Mouse (Mus musculus): ENCODE results near the gene Fbxl17. TPM values are rescaled to one million over a fixed set of nuclear protein-coding genes. Genes with fewer than 3 reads are reported as not detected.

The Fbxl17 gene
- polyA plus RNA-seq, 1 experiment from 2014 or later, result 3.8 TPM

DNA sequence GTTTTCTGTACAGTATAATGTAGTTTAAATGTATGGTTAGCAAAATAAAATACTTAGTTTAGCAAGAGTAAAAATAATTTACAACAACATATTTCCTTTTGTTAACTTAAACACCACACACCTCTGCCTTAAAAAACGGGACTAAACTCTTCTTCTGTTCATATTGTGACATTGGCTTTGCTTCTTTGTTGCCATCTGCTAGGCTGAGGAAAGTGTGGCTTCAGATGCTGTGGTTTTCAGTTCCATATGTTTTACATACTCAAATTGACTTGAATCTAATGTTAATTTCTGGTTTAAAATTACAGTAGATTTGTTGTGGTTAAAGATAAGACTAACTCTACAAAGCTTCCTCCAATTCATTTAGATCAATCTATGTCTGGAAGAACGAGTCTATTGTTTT is 218.8 kb downstream of the Fbxl17 start:
- no peaks in the 10 kb centered on the region for H3K27me3 ChIP-seq (replicated peaks; ENCODE audit: low read depth, poor library complexity, severe bottlenecking)
- peaks cover 3% of the 10 kb centered on the region; the same call in 1 of the 2 replicates for H3K4me1 ChIP-seq
- no peaks in the 10 kb centered on the region for H3K36me3 ChIP-seq (replicated peaks)
- WGBS, result 80% methylated on average over 2 of the region's 2 CpGs
- no peak overlapping the region for H3K4me3 ChIP-seq
- no peak for DNase-seq (ENCODE audit: low spot score)
- no peaks in the 10 kb centered on the region for H3K9me3 ChIP-seq
- no peak overlapping the region for H3K27ac ChIP-seq (replicated peaks)

GRCm38 (mm10) chr17:63279144-63279543 is 220.7 kb downstream of the Fbxl17 start:
- no peak overlapping the region for H3K27ac ChIP-seq (replicated peaks)

DNA sequence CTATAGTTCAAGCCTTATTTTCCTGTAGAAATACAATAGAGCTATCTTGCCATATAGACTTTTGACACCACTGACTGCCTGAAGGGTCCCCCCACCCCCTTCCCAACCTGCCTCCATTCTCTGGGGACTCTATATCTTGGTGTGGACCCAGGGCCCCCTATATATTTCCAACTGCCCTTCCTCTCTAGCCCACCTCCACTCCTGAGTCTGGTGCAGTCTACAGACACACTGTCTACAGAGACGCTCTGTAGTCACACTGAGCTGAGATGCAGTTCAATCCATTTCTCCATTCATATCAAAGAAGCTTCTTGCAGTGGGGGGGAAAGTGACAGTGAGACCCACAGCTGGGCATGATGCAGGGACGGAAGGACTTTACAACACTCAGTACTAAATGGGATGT is 226.5 kb downstream of the Fbxl17 start:
- H3K27ac ChIP-seq (replicated peaks), result no peak overlapping the region
- peaks cover 20% of the 10 kb centered on the region for H3K4me1 ChIP-seq
- no peak for DNase-seq (ENCODE audit: low spot score)
- H3K27me3 ChIP-seq (replicated peaks; ENCODE audit: low read depth, poor library complexity, severe bottlenecking), result no peaks in the 10 kb centered on the region
- H3K4me3 ChIP-seq, result no peak overlapping the region
- no peaks in the 10 kb centered on the region for H3K36me3 ChIP-seq (replicated peaks)
- H3K9me3 ChIP-seq, result no peaks in the 10 kb centered on the region
- WGBS, result 92% methylated on average over 2 of the region's 2 CpGs

More at GRCm38 (mm10) chr17:63279144-63279543, 220.7 kb downstream of the Fbxl17 start:
- no peak for DNase-seq (ENCODE audit: low spot score)
- Histone ChIP-seq H3K4me1 (peaks cover 6% of the 10 kb centered on the region), H3K27me3 (replicated peaks; ENCODE audit: low read depth, poor library complexity, severe bottlenecking) (no peaks in the 10 kb centered on the region), H3K36me3 (replicated peaks) (no peaks in the 10 kb centered on the region), H3K4me3 (no peak overlapping the region), H3K9me3 (no peaks in the 10 kb centered on the region)
- 78% methylated on average over 4 of the region's 4 CpGs for WGBS

DNA sequence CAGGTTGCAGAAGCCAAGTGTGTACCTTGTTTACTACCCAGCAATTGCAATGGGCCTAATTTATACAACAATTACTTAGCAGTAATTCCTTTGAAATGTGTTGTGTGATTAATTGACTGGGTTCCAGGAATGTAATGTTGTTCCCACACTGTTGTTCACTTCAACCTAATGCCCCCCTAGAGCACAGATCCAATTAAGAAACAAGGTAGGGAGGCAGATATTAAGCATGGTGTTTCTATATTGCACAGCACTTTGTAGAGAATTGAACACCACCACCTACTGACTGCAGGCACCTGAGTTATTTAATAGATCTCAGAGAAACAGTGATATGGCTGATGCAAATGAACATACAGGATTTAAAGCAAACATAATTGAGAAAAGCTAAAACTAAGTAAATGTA is 226.9 kb downstream of the Fbxl17 start:
- Histone ChIP-seq H3K27ac (replicated peaks) (no peak overlapping the region), H3K36me3 (replicated peaks) (no peaks in the 10 kb centered on the region), H3K27me3 (replicated peaks; ENCODE audit: low read depth, poor library complexity, severe bottlenecking) (no peaks in the 10 kb centered on the region), H3K9me3 (no peaks in the 10 kb centered on the region), H3K4me3 (no peak overlapping the region), H3K4me1 (peaks cover 22% of the 10 kb centered on the region)
- DNase-seq (ENCODE audit: low spot score), result no peak

DNA sequence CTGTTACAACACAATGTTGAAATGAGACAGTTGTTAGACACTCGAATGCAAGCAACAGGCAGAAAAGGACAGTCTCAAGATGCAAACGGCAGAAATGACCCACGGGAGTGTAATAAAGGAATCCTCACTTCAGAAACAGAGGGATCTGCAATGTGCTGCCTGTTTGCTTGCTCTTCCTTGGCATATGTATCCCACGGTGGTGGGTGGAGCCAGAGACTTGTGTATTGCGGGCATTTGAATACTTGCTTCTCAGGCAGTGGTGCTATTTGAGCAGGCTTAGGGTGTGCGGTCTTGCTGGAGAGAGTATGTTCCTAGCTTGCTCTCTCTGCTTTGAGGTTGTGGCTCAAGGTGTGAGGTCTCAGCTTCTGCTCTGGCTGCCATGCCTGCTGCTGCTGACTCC is 228.8 kb downstream of the Fbxl17 start:
- WGBS, result 79% methylated on average over 6 of the region's 6 CpGs
- no peak for DNase-seq (ENCODE audit: low spot score)
- H3K4me3 ChIP-seq, result no peak overlapping the region
- H3K4me1 ChIP-seq, result peaks cover 25% of the 10 kb centered on the region
- no peaks in the 10 kb centered on the region for H3K9me3 ChIP-seq
- no peaks in the 10 kb centered on the region for H3K27me3 ChIP-seq (replicated peaks; ENCODE audit: low read depth, poor library complexity, severe bottlenecking)
- H3K36me3 ChIP-seq (replicated peaks), result no peaks in the 10 kb centered on the region
- H3K27ac ChIP-seq (replicated peaks), result no peak overlapping the region

DNA sequence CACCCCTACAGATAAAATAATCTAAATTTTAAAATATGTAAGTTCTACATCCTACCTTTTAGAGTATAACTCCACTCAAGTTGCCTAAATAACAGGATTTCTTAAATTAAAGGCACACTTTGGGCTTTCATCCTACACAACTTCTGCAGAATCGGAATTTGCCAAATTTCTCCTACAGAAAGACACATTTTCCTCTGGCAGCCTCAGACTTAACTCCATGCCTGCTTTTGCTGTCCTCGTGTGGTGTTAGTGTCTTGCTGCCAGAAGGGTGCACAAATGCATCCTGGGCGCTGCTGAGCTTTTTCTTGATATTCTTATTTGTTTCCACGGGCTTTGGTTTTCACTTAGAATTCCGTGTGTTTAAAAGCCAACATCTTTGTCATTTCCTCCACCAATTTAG is 229.3 kb downstream of the Fbxl17 start:
- 86% methylated on average over 5 of the region's 5 CpGs for WGBS
- DNase-seq (ENCODE audit: low spot score), result no peak

DNA sequence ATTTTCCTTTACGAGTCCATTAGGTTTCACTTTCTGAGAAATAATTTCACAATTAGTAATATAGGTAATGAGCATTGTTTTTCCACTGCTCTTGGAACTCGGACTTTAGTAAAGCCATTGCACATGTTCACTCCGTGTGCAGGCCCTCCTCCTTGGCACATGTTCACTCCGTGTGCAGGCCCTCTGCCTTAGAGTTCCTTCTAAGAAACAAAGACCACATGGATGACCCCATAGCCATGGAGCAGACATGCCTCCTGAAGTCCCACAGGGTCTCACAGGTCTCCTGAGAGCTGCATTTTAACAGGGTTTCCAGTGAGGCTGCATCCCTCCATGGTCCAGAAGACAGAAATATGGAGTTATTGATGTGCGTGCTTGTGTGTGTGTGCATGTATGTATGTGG is 237.1 kb downstream of the Fbxl17 start:
- no peak overlapping the region for H3K4me3 ChIP-seq
- no peak overlapping the region for H3K27ac ChIP-seq (replicated peaks)
- peaks cover 4% of the 10 kb centered on the region for H3K4me1 ChIP-seq
- WGBS, result 87% methylated on average over 5 of the region's 5 CpGs
- H3K36me3 ChIP-seq (replicated peaks), result no peaks in the 10 kb centered on the region
- no peak for DNase-seq (ENCODE audit: low spot score)
- no peaks in the 10 kb centered on the region for H3K27me3 ChIP-seq (replicated peaks; ENCODE audit: low read depth, poor library complexity, severe bottlenecking)
- no peaks in the 10 kb centered on the region for H3K9me3 ChIP-seq

More for the DNA sequence above, 229.3 kb downstream of the Fbxl17 start:
- H3K27ac ChIP-seq (replicated peaks), result no peak overlapping the region
- peaks cover 25% of the 10 kb centered on the region for H3K4me1 ChIP-seq
- no peaks in the 10 kb centered on the region for H3K27me3 ChIP-seq (replicated peaks; ENCODE audit: low read depth, poor library complexity, severe bottlenecking)
- no peaks in the 10 kb centered on the region for H3K9me3 ChIP-seq
- H3K36me3 ChIP-seq (replicated peaks), result no peaks in the 10 kb centered on the region
- no peak overlapping the region for H3K4me3 ChIP-seq

- DNase-seq (ENCODE audit: low spot score), result no peak
- Histone ChIP-seq H3K4me3 (no peak overlapping the region), H3K27ac (replicated peaks) (no peak overlapping the region), H3K4me1 (no peaks in the 10 kb centered on the region), H3K27me3 (replicated peaks; ENCODE audit: low read depth, poor library complexity, severe bottlenecking) (no peaks in the 10 kb centered on the region), H3K36me3 (replicated peaks) (no peaks in the 10 kb centered on the region), H3K9me3 (no peaks in the 10 kb centered on the region)
- WGBS, result 90% methylated on average over 10 of the region's 10 CpGs
Observed at GRCm38 (mm10) chr17:63261508-63262141, 238.2 kb downstream of the Fbxl17 start.

DNA sequence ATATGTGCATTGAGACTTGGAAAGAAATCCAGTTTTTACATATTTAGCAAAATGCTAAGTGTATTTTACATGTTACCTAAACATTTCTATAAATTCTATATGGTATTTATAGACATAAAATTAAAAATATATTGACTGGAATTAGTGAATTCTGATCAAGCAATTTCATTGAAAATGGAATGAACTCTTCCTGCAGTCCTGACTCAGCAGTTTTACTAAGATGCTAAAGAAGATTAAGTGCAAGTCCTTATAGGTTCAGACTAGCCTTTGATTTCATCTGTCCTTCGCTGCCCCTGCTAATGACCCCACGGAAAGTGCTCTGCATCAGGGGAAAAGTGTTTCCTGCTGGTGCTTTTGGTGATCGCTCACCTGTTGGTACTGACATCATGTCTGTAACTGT is 240.7 kb downstream of the Fbxl17 start:
- 69% methylated on average over 3 of the region's 3 CpGs for WGBS
- Histone ChIP-seq H3K36me3 (replicated peaks) (no peaks in the 10 kb centered on the region), H3K4me3 (no peak overlapping the region), H3K27ac (replicated peaks) (no peak overlapping the region), H3K9me3 (no peaks in the 10 kb centered on the region), H3K4me1 (no peaks in the 10 kb centered on the region), H3K27me3 (replicated peaks; ENCODE audit: low read depth, poor library complexity, severe bottlenecking) (no peaks in the 10 kb centered on the region)
- no peak for DNase-seq (ENCODE audit: low spot score)

DNA sequence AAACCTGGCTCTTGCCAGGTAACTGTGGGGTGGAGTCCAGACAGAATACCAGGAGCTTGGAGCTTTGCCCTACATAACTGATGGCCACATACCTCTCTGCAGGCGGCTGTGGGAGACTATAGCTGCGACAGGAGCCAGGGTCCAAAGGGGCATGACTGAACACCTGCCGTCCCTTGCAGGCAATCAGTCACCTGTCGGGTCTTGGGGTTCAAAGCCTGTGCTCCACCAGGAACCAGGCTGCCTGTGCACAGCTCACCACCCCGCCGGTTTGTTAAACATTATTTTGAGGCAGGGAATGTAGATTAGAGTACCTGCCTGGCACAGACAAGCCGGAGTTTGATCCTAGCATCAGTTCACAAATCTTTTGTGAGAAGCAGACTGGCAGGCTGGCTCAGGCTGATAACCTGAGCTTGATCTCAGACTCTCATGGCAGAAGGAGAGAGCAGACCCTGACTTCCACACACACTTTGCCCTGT is 253.6 kb downstream of the Fbxl17 start:
- no peak for DNase-seq (ENCODE audit: low spot score)
- H3K9me3 ChIP-seq, result no peaks in the 10 kb centered on the region
- H3K4me1 ChIP-seq, result no peaks in the 10 kb centered on the region
- peaks cover 13% of the 10 kb centered on the region for H3K36me3 ChIP-seq (replicated peaks)
- H3K4me3 ChIP-seq, result no peak overlapping the region
- WGBS, result 90% methylated on average over 7 of the region's 7 CpGs
- H3K27ac ChIP-seq (replicated peaks), result no peak overlapping the region
- H3K27me3 ChIP-seq (replicated peaks; ENCODE audit: low read depth, poor library complexity, severe bottlenecking), result no peaks in the 10 kb centered on the region

DNA sequence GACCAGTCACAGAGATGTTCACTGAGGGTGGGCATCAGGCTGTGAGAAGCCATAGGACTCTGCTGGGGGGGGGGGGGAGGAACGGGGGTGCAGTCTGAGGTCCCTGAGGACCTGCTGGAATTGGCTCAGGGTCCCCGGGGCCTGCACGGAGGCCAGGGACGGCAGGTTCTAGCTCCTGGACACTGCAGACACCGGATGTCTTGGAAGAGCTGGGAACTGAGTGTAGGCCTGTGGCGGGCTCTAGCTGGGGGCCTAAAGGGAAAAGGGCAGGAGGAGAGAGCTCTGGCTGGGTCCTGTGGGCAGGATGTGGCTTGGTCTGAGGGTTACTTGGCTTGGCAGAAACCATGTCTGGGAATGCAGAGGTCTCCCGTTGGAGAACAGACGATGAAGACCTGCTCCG is 254.3 kb downstream of the Fbxl17 start:
- DNase-seq (ENCODE audit: low spot score), result no peak
- Histone ChIP-seq H3K4me3 (no peak overlapping the region), H3K9me3 (no peaks in the 10 kb centered on the region), H3K27ac (replicated peaks) (no peak overlapping the region), H3K4me1 (no peaks in the 10 kb centered on the region), H3K36me3 (replicated peaks) (peaks cover 13% of the 10 kb centered on the region), H3K27me3 (replicated peaks; ENCODE audit: low read depth, poor library complexity, severe bottlenecking) (no peaks in the 10 kb centered on the region)
- 94% methylated on average over 9 of the region's 9 CpGs for WGBS

DNA sequence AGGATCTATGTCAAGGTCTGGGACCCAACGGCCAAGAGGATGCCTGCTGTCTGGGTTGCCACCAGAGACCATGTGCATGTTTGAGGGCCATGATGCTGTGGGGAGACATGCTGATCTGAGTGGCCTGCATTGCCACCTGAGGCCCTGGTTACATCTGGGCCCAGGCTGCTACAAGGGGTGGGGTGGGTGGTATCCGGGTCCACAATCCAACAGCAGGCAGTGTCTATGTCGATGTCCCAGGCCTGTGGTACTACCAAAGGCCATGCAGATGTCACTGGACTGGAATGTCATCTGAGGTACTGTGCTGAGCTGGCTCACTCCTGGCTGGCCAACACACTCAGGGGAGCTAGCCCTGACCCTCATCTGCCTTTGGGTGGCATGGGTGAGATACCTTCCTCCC is 257.1 kb downstream of the Fbxl17 start:
- WGBS, result 92% methylated on average over 3 of the region's 3 CpGs

DNA sequence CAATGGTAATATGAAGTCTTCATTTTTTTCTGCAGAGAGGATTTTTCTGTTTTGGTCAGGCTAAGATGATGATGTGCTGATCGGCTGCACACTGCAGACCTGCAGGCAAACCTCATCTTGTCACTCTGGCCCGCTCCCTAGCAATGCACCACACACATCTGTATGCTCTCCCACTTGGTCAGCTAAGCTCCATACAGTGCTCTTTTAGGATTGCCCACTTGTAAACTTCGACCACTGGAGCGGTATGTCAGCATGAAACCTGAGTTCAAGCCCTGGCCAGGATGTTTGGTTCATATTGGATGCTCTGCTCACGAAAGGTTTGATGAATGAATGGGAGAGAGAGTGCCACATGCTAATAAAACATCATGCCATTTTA is 259.1 kb downstream of the Fbxl17 start:
- H3K27ac ChIP-seq (replicated peaks), result no peak overlapping the region
- peaks cover 11% of the 10 kb centered on the region; the same call in 1 of the 2 replicates for H3K36me3 ChIP-seq (replicated peaks)
- H3K4me1 ChIP-seq, result no peaks in the 10 kb centered on the region
- no peaks in the 10 kb centered on the region for H3K9me3 ChIP-seq
- H3K4me3 ChIP-seq, result no peak overlapping the region
- no peak for DNase-seq (ENCODE audit: low spot score)
- WGBS, result 92% methylated on average over 5 of the region's 5 CpGs
- H3K27me3 ChIP-seq (replicated peaks; ENCODE audit: low read depth, poor library complexity, severe bottlenecking), result no peaks in the 10 kb centered on the region

More for the DNA sequence above, 257.1 kb downstream of the Fbxl17 start:
- Histone ChIP-seq H3K9me3 (no peaks in the 10 kb centered on the region), H3K27me3 (replicated peaks; ENCODE audit: low read depth, poor library complexity, severe bottlenecking) (no peaks in the 10 kb centered on the region), H3K27ac (replicated peaks) (no peak overlapping the region), H3K36me3 (replicated peaks) (peaks cover 13% of the 10 kb centered on the region), H3K4me3 (no peak overlapping the region), H3K4me1 (no peaks in the 10 kb centered on the region)
- no peak for DNase-seq (ENCODE audit: low spot score)

Measured in embryonic facial prominence, embryonic 10.5 days (tissue).